Mouse (Mus musculus) adrenal gland, adult (tissue): ENCODE data around the gene Kansl2.

Experiments used
- DNase-seq, 2 experiments: peaks; one replicate each; pipeline ENCODE4 v3.0.0; 2022 to 2023; ENCODE audit warnings: low spot score in 1 of 2; ENCODE audit not compliant: inconsistent age in 2 of 2

Kansl2 gene

GRCm38 (mm10) chr15:98504514-98504913 lies 29.6 kb downstream of the Kansl2 start:
- DNase-seq = peak; percentile 43 to 84

GRCm38 (mm10) chr15:98503317-98503716 lies 30.7 kb downstream of the Kansl2 start:
- DNase-seq = no peak

GRCm38 (mm10) chr15:98497631-98498030 lies 36.4 kb downstream of the Kansl2 start:
- no peak for DNase-seq

- no peak for DNase-seq
Measured at GRCm38 (mm10) chr15:98492102-98492501, 42.0 kb downstream of the Kansl2 start, which contains the start of gene Olfr279. Gene Olfr279 (plus strand): TSS chr15:98492402.

GRCm38 (mm10) chr15:98491332-98491731 lies 42.7 kb downstream of the Kansl2 start:
- no peak for DNase-seq

- no peak for DNase-seq
Measured at GRCm38 (mm10) chr15:98486433-98487021, 47.5 kb downstream of the Kansl2 start.

- DNase-seq = peak in 1 of 2 experiments; percentile 39
Measured at GRCm38 (mm10) chr15:98483907-98484886, 49.9 kb downstream of the Kansl2 start.

- DNase-seq = no peak
Measured at GRCm38 (mm10) chr15:98482701-98483100, 51.4 kb downstream of the Kansl2 start, which contains the start of gene Lalba. Gene Lalba (minus strand): TSS chr15:98482721.

GRCm38 (mm10) chr15:98479568-98480102 lies 54.4 kb downstream of the Kansl2 start:
- no peak for DNase-seq

- no peak for DNase-seq
Measured at GRCm38 (mm10) chr15:98476281-98476680, 57.8 kb downstream of the Kansl2 start.

- DNase-seq = peak; percentile 14 to 81
Measured at GRCm38 (mm10) chr15:98475382-98475781, 58.7 kb downstream of the Kansl2 start.

- DNase-seq = no peak
Measured at GRCm38 (mm10) chr15:98474958-98475357, 59.1 kb downstream of the Kansl2 start.

GRCm38 (mm10) chr15:98471539-98471938 lies 62.5 kb downstream of the Kansl2 start:
- DNase-seq = no peak

GRCm38 (mm10) chr15:98469596-98469995 lies 64.5 kb downstream of the Kansl2 start, which contains the start of gene OR5BS1P:
Gene OR5BS1P (plus strand): TSS chr15:98469896.
- no peak for DNase-seq
